Mouse (Mus musculus): ENCODE data around the gene Pde9a. TPM values are rescaled to one million over a fixed set of nuclear protein-coding genes. Genes with fewer than 3 reads are reported as not detected.

Gene Pde9a
- total RNA-seq, 2 experiments from 2014 or later: 19.8 to 23.9 TPM

DNA sequence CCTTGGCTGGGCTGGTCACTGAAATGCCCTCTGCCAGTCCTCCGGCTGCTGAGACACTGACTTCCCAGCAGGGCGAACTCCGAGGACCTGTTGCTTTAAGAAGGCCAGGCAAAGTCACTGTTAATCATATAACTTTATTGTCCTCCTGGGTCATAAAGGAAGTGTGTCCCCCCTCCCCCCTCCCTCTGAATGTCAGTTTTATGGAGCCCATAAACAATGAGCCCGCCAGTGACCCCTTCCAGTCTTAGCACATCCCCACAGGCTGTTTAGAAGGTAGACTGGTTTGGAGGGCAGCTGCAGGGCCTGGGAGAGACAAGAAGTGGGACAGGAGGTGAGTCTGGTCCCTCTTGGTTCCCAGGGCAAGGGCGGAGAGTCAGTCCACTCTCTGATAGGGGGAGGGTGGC, 46.9 kb downstream of the Pde9a start:
- DNase-seq (ENCODE audit: low spot score in 2 of 2): no peak

- DNase-seq (ENCODE audit: low spot score in 2 of 2): no peak
Measured at GRCm38 (mm10) chr17:31433401-31433928, 47.5 kb downstream of the Pde9a start.

DNA sequence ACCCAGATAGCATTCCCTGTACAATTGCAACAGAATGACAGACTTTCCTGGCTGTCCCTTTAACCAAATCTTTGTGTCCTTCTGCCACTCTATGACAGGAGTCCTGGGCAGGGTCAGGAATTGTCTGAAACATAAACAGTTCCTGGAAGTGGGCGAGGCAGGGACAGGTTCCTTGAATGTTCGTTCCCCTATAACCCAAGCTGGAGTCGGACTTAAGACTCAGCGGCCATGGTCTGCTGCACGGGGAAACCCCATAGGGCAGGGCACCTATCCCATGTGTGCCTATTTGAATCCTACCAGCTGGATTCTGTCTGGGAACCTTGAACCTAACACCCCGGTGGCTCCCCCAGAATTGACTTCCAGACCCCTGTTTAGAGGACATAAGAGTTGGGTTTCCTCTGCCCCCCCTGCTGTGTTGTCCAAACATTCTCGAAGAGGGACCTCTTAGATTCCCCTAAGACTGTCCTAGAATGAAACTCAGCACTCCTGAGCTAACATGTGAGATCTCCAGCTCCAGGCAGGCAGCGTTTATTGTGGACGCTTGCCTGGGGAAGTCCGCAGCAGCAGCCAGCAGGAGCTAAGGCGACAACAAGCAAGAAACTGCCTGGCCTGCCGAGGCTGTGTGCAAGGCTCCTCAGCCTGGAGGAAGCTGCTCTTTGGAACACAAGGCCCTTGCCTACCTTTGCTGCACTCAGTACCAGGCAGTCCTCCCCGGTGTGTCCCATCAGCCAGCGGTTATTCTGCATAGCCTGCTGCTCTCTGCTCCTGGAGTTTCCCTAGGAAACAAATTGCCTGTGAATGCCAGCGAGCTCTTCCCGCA, 48.2 kb downstream of the Pde9a start:
- DNase-seq (ENCODE audit: low spot score in 2 of 2): no peak

DNA sequence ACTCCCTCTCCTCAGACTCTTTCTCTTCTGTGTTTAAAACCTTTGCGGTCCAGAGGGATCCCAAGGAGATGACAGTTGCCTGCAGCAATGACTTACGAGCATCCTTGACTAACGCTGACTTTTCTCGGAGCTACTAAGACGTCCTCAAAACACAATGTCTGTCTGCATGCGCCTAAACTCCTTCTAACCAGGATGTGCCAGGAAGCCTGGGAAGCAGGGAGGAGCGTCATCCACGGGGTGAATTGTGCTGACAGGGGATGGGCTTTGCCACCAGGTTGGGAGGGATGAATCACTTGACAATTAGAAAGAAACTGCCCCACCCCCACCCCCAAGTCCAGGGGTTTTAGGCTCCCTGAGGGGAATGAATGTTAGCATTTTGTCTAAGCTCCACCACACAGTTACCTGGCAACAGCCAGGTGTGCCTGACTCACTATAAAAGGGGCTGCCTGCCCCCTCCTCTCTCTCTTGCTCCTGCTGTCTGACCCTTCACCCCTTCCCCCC, 48.9 kb downstream of the Pde9a start:
- DNase-seq (ENCODE audit: low spot score in 2 of 2): no peak

- no peak for DNase-seq (ENCODE audit: low spot score in 2 of 2)
Measured at GRCm38 (mm10) chr17:31435934-31436813, 50.2 kb downstream of the Pde9a start.

DNA sequence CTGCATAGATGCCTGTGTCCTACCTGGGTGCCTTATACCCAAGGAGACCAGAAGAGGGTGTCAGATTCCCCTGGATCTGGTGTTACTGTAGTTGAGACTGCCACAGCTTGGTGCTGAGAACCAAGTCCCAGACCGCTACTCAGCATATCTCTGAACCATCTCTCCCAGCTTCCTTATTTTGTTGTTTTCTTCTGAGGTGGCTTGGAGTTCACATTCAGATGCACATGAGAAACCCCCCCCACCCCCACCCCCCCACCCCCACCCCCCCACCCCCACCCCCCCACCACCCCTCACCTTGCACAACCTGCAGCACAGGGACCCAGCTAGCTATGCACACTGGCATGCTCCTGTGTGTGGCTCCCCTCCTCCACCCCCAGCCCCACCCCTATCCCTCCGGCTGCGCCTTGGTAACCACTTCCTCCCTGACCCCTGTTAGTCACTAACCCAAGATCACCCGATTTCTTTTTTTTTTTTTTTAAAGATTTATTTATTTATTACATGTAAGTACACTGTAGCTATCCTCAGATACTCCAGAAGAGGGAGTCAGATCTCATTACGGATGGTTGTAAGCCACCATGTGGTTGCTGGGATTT, 50.9 kb downstream of the Pde9a start:
- DNase-seq (ENCODE audit: low spot score in 2 of 2): no peak

- no peak for DNase-seq (ENCODE audit: low spot score in 2 of 2)
Measured at GRCm38 (mm10) chr17:31437482-31437881, 51.5 kb downstream of the Pde9a start.

DNA sequence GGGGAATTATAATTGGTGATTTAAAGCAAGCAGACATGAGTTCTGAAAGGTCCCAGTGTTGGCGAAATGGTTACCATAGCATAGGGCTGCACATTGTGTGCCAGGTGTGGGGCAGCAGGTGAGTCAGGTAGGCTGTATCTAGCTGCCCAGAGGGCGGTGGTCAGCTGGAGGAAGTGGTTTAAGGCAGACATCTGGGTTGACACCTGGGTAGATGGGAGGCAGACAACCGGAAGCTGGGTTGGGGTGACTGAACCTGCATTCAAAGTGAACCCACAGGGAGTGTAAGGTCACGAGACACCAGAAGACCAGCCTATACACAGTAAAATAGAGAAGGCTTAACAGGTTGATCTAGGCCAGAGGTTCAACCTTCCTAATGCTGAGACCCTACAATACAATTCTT, 54.0 kb downstream of the Pde9a start:
- DNase-seq (ENCODE audit: low spot score in 2 of 2): no peak

DNA sequence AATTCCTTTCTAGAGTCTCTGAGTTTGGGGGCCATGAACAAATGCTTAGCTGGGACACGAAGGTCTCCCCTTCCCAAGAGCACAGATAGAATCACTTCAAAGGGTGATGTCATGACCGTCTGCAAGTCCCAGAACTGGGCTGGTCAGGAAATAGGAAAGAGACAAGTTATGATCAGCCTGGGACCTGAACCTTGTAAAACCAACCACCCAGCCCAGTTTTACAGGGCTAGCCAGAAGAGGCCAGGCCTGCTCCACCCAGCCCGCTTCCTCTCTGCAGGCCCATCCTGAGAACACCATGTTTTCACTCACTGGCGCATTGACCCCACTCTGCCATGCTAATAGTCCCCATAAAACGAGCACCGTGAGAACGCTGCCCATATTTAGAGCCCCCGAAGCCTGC, 56.5 kb downstream of the Pde9a start:
- no peak for DNase-seq (ENCODE audit: low spot score in 2 of 2)

DNA sequence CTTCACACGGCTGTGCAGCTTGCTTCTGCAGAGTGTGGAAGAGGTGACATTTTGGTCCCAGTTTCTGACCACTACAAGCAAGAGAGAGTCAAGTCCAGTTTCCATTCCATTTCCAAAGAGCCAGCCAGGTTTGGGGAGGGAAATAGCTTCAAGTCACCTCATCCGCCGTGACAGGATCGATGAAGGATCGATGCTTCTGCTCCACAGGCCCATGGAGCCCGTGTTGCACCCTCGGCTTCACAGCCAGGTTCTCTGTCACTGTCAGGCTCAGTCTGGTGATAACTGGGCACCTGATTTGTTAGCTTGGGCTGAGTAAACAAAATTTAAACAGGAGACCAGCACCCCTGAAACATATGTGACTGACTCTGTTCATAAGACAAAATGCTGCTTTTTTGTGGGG, 58.2 kb downstream of the Pde9a start:
- DNase-seq (ENCODE audit: low spot score in 2 of 2): no peak

- no peak for DNase-seq (ENCODE audit: low spot score in 2 of 2)
Measured at GRCm38 (mm10) chr17:31445061-31445731, 59.2 kb downstream of the Pde9a start.

GRCm38 (mm10) chr17:31447766-31448165, 61.8 kb downstream of the Pde9a start:
- no peak for DNase-seq (ENCODE audit: low spot score in 2 of 2)

- no peak for DNase-seq (ENCODE audit: low spot score in 2 of 2)
Measured at GRCm38 (mm10) chr17:31448519-31448918, 62.5 kb downstream of the Pde9a start.

DNA sequence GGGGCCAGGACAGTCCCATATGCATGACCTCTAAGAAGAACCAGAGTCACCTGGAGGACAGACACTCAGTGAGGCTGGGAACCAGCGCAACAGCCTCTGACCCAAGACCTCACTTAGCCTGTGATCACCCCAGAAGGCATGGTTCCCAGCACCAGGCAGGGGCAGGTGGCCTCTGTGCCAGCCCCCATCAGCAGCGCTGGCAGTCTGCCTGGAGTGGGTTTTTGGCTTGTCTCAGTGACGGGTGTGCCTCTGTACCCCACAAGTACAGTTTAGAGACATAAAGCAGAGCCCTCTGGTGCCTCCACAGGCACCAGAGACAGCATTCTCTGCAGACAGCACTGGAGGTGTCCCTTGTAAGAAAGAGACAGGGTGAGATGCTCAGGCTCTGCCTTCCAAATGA, 64.2 kb downstream of the Pde9a start:
- peak in 1 of 2 experiments; percentile 45 for DNase-seq (ENCODE audit: low spot score in 2 of 2)

DNA sequence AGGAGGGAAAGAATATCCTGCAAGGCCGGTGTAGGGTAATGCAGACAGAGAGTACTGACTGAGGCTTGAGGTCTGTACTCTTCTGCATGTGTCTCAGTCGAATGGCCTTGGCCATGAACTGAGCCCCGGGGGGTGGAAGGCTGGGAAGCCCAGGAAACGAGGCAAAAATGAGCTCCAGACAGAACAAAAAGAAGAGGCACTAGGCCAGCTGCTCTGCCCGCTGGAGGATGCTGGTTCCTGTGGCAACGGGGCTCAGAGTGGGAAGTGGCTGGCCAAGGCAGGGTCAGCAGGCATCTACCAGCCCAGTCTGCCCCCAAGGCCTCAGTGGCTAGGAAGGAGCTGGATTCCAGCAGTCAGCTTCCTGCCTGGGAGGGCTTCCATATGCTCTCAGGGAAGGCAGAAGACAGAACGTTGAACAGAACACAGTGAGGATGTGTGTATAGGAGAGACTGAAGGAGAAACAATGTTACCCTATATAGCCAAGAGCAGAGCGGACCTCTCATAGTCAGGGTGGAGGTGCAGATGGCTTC, 65.2 kb downstream of the Pde9a start:
- peak; percentile 50 to 66 for DNase-seq (ENCODE audit: low spot score in 2 of 2)

- no peak for DNase-seq (ENCODE audit: low spot score in 2 of 2)
Measured at GRCm38 (mm10) chr17:31452816-31453215, 66.8 kb downstream of the Pde9a start.

DNA sequence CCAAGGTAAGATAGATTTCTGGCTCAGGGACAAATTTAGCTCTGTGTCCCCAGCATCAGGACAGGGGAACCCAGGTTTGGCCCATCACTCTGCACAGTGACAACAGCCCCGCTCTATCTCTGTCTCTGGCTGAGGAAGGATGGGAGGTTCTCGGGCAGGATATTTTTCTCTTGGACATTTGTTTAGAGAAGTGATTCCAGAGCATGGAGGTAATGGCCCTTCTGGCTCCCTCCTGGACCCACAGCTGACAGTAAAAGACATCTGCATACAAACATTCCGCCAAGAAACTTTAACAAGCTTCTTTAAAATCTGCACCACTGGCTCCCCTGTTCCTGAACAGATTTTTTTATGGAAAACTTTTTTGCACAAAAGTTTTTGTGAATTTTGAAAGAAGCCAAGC, 67.5 kb downstream of the Pde9a start:
- no peak for DNase-seq (ENCODE audit: low spot score in 2 of 2)

DNA sequence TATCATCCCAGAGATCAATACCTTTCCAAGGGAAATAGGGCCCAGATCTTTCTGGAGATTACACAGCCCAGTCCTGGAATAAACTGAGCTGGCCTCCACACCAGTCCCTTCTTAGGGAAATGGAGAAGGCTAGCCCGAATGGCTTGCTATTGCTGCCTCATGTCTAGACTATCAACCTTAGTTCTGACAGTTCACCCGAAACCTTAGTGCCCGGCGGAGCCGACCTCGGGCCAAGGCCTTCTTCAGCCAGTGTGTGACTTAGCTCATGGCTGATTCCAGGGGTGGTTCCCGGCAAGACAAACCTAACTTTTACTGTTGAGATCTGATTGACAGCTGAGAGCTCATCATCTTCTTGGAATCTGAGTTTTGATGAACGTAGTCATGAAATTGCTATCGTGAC, 68.0 kb downstream of the Pde9a start:
- no peak for DNase-seq (ENCODE audit: low spot score in 2 of 2)

DNA sequence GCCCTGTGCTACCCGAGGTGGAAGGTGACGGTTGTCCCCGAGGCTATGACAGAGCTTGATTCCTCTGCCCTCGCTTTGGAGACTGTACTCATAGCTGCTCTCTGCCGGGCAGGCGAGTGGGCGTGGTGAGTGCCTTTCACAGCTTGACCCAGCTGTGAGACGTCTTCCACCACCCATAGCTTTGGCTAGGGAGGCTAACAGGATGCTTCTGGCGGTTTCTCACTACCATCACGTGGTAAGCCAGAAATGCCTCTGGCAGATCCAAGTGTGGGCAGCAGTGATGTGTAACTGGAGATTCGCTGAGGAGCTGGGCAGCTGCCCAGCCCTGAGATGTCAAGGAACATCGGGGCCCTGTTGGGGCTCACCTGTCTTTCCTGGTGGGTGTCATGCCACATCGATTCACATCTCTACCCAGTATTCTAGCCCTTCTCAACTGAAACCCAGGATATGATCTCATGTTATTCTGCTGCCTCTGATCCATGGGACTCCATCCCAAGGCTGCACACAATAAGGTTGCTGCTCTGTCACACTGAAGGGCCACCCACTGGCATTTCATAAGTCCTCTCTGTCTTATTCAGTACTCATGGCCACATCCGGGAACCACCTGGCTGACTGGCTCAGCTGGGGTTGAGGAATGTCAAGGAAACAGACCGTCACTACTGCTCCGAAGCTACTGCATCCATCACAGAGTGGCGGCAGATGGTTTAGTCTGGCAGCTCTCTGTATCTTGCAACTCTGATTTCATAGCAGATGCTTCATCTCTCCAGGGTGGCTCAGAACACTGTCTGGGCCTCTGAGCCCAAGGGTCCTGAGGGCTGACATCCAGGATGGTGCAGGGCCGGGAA, 70.9 kb downstream of the Pde9a start:
- peak; percentile 48 to 78 for DNase-seq (ENCODE audit: low spot score in 2 of 2)

DNA sequence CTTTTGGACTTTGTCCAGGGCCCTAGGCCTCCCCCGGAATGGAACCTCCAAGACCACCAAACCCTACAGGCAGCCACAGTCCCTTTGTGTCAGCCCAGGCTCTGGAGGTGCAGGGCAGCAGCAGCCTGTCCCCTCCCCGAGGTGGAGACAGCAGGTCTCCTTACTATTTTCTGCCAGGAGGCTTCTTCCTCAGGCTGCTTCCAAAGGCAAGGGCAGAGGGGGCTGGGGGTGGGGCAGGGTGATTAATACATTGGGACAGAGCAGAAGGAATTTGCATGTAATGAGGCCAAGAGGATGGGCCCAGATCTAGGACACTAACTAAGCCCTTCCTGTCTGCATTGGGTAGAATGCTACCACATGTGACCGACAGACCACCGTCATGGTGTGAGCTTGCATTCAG, 74.4 kb downstream of the Pde9a start:
- no peak for DNase-seq (ENCODE audit: low spot score in 2 of 2)

Measured in layer of hippocampus, adult 18-20 months (tissue).